Mouse (Mus musculus) heart, adult 8-10 months (tissue): Measurements from ENCODE around the gene Lrrc14b. TPM values are rescaled to one million over a fixed set of nuclear protein-coding genes. Genes with fewer than 3 reads are reported as not detected.

Experiments used
- DNase-seq: peaks from one replicate; pipeline ENCODE4 v3.0.0; 2022; ENCODE audit warnings: low spot score
- total RNA-seq, 4 experiments: library from RNA; stranded (reverse); gene quantifications; 2 replicates each; pipeline ENCODE4 v1.2.4; 2022

The Lrrc14b gene
- total RNA-seq, result 10 to 100 TPM; 82.4 to 97.3 (median 86.2) TPM

DNA sequence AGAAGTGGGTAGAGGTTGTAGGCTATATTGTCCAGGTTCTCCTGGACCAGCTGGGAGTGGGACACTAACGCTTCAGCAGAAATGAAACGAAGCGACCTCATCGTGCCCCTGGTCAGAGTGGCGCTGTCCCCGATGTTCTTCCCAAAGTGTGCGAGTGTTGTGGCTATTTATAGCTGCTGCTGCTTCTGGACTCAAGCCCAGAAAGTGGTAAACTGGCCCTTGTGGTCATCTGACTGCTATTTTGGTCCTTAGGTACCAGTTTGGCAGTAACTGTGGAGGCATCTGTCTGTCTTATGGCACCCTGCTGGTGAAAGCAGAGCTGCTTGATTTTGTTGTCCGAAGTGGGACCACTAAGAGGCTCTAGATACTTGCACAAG, at the start of gene Lrrc14b:
Gene Lrrc14b (minus strand): TSS at position 147 of the 377 bp plus-strand sequence.
- DNase-seq, result peak; percentile 74

DNA sequence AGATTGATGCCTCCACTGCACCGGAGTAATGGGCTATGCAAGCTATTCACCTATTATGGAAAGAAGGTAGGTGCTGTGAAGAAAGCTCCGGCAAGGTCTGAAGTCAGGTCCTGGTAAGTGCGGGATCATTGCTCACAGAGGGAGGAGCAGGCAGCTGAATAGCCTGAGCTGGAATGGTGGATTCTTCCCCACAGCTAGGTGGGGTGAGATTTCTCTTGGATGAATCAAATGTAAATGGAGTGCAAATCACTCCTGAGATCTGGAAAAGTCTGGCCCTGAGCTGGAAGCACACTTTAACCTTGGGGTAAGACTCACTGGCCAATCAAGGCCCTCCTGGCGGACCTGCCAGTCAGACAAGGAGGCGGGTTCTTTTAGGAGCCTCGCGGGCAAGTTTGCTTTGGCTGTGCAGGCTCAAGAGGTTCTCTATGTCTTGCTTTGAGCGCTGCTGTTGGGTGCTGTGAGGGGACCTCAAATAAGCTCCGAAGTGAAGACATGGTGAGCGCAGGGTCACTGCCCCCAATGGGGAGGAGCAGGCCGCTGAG, 35.6 kb upstream of the Lrrc14b start, which contains the start of gene Ftl1-ps1:
Gene Ftl1-ps1 (plus strand): TSS at position 397 of the 542 bp plus-strand sequence.
- no peak for DNase-seq

DNA sequence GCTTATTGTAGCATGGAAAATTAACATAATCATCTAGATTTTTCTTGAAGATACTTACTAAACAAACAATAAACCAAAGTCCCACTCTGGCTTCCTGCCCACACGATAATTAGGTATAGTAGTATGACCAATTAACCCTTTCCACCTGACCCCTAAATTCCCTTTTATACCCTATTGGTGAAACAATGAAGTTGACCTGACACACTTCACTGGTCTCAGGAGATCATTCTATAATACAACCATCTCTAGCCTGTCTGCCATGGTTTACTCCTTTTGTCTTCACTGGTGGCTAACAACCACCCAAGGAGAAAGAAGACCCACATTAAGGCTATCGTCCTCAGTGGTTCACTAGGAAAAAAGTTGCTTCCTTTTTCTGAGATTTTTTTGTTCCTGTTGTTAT, 27.4 kb upstream of the Lrrc14b start:
- DNase-seq, result no peak

DNA sequence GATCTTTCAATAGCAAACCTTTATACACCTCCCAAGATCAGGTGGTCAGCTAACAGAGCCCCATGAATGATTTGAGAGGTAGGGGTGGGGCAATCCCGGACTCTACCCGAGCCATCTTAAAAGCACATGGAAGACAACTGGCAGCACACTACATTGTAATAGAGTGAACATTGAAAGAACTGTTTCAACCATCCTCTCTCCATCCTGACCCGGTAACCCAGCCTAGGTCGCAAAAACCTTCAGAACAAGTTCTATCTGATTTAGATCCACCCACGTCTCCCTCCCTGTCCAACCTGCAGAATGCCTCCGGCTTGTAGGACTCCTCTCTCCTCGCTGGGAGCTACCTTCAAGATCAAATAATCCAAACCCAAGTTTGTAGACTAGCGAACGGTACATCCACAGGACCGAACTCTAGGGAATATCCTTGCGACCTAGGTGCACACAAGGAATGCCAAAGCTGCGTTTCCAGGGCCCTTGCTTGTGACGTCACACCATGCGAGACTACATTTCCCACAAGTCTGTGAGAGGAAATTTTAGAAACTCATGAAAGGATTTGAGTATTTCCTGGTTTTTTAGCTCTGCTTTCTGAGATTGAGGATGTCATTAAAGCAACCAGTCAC, 26.7 kb upstream of the Lrrc14b start, which contains the start of gene Zfp72:
Gene Zfp72 (minus strand): TSS at position 466 of the 620 bp plus-strand sequence.
- peak; percentile 84 for DNase-seq

DNA sequence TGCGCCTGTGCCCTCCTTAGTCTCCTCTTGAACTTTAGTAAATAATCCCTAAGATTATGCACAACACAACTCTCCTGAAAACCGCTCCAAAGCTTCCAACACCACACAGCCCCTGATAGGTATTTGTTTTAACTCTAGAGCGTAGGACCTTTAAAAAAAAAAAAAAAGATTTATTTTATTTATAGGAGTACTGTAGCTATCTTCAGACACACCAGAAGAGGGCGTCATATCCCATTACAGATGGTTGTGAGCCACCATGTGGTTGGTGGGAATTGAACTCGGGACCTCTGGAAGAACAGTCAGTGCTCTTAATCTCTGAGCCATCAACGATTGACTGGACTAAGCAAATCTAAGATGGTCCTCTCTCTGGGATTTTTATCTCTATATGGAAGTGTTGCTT, 25.9 kb upstream of the Lrrc14b start:
- no peak for DNase-seq

DNA sequence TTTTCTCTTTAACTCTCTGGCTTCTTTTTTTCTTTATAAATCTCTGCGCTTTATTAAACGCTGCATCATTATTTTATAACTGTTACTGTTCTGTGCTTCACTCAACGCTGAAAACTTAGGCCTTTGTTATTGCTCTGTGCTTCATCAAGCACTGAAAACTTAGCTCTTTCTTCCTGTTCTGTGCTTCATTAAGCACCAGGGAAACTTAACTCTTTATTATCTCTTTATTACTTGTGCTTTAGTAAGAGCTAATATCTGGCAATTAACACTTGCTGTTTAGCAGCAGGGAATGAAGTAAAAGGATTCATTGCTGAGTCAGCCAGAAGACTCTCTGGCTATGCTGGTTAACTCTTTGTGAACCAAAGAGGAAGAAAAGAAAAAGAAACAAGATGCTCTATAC, 18.5 kb upstream of the Lrrc14b start:
- DNase-seq, result no peak

DNA sequence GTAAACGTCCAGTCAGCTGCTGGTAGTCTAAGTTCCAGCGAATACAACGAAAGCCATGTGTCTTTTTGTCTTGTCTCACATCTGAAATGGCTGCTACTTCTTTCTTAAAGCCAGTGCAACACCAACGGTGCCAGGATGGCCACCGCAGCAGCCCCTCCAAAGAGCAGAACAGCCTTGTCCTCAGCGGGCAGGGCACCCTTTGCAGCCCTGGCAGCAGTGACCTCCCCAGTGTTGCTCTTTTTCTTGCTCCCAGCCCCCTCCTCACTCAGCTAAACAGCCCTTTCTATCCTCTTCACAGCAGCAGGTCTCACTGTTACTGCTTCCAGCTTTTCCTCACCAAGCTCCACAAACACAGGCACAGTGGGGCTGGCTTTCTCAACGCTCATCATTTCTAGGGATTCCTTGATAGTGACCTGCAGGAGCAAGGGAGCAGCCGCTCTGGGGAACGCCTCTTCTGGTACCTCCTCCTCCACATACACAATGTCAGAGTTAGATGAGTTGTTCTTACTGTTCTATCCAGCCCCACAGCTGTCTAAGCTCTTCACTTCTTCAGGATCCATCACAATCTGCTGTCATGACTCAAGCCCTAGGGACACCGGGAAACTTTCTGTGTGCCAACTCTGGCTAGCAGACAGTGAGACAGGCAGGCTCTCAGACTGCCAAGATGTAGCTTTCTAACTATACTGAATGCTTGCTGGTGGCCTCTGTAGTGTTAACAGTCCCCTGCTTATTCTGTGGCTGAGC, 17.9 kb upstream of the Lrrc14b start:
- DNase-seq, result no peak

DNA sequence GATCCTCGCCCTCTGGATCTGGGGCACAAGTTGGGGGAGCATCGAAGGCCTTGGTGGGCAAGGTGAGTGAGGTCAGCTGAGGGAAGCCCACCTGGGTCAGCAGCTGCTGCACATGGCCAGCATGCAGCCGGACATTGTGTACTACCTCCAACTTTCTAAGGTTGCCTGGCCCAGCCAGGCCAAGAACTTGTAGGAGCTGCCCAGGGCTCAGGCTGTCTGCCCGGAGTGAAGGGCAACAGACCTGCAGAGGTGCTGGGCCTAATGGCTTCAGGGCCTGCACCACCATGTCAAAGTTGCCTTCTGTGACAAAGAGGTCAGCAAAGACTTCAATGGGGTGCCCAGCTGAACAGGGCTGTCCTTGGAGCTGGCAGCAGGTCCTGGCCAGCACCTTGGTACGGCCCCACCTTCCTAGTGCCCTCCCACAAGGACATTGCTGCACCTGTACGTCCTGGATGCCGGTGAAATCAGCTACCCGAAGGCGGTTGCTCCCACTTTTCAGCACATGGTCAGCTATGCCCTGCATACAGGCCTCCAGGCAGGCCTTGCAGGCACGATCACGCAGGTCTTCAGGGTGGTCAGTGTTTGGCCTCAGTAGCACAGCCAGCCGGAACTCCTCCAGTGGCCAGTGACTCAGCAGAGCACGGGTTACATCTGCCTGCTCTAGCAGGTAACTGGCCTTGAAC, 488 bp downstream of the Lrrc14b start:
- DNase-seq, result no peak

DNA sequence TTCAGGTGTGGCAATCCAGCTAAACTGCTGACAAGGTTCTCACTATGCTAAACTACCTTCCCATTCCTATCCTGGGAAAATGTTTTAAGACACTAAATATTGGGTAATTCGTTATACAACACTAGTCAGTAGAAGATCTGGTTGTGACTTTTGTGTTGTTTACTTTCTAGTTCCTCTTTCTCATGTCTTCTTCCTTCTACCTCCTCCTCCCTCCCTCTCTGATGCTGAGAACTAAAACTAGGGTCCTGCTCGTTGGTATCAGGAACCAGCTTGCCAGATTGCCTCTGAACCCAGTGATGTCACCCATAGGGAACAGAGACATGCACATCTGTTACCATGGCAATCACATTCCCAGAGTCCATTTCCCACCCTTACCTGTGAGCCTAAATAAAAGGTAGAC, 1.6 kb downstream of the Lrrc14b start:
- DNase-seq, result no peak

DNA sequence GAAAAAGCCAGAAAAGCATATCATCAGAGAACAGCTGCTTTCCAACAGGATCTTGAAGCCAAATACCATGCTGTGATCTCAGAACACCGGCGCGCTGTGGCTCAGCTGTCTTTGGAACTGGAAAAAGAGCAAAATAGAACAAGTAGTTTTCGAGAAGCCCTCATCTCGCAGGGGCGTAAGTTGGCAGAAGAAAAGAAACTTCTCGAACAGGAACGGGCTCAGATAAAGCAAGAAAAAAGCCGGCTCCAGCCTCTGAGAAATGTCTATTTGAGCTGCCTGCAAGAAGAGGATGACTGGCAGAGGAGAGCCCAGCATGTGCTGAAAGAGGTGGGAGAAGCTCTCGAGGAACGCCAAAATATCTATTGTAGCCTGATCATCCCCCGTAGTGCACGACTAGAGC, 7.3 kb downstream of the Lrrc14b start:
- no peak for DNase-seq

DNA sequence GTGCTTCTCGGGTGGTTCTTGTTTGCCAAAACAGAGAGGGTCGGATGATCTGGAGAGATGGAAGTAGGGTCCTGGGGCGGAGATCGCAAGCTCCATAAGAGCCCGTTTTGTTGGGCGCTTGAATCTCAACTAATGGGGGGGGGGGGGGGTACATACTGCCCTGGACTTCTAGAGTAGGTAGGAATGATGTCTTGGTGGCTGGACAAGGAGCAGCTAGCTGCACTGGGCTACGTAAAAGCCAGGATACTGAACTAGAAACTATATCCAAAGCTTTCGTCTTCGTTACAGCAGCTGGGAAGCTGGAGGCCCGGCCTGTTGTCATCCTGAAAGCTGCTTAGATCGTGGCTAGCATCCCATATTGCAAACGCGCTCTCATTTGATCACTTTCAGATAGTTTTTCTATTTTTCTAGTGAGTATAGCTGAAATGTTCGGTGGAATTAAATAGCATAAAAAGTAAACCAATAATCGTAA, 13.3 kb downstream of the Lrrc14b start:
- DNase-seq, result no peak

DNA sequence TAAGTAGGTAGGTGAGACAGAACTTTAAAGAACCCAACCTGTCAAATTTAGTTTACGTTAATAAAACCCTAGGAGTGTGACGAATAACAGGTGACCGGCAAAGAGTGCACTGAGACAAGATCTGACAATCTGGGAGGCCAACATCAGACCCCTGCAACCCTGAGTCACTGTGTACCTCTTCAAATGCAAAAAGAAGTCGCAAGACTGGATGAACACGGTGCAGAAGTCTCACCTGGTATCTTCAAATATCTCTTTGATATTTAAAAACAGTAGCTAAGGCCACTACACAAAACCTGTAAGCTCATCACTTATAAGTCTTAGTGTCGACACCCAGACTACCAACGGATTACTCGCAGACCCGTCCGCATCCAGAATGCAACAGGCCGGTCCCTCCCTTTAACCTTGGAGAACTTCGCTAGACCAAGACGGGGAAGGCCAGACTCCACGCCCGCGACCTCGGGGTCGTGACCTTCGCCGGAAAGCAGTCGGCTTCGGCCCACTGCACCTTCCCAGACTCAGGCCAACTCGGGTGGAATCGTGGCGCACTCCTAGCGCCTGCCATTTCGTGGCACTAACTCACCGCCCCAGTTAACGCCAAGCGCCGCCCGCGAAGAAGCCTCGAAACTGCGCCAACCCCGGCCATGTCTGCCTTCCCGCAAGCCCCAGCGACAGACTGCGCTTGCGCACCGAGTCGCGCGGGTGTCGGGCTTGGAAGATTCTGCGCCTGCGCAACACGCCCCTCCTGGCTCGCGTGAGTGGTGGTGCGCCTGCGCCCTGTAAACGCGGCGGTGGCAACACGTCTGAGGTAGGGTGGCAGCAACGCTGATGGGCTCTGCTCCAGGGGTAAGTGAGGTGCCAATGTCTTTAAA, 14.0 kb downstream of the Lrrc14b start, which contains the start of the genes Sdha and Ccdc127:
Gene Sdha (minus strand): TSS at position 715 of the 869 bp plus-strand sequence.
Gene Ccdc127 (plus strand): TSS at position 744 of the 869 bp plus-strand sequence.
- peak; percentile 95 for DNase-seq

DNA sequence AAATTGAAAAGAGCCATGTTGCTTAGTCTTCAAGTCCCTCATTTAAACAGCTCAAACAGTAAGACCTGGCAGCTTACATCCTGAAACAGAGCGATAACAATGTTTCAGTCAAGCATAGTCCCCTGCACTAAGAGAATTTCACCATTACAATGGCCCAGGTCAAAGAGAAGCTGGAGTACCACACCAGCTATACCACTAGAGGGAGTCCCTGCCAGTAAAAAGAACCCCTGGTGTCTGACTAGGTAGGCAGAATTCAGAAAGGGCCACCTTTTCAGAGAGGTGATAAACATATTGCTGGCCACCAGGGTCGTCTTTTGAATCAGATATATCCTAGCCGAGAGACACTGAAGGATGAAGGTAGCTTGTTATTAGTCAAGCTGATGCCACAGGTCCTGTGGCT, 22.8 kb downstream of the Lrrc14b start:
- DNase-seq, result no peak

DNA sequence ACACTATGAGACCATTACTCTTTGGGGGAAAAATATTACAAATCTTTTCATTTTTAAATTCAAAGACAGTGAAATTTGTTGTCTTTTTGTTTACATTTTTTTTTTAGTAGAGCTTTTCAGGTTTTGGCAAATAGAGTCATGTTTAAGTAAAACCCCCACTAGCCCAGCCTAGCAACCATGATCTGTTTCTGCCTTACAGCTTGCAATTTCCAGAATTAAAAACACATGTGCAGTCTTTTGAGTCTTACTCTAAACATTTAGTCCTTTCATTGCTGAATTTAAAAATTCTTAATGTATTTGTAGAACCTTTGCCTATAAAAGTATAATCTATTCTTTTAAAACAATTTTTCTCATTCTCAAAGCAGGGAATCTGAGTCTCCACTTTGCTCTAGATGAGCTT, 34.5 kb downstream of the Lrrc14b start:
- no peak for DNase-seq

DNA sequence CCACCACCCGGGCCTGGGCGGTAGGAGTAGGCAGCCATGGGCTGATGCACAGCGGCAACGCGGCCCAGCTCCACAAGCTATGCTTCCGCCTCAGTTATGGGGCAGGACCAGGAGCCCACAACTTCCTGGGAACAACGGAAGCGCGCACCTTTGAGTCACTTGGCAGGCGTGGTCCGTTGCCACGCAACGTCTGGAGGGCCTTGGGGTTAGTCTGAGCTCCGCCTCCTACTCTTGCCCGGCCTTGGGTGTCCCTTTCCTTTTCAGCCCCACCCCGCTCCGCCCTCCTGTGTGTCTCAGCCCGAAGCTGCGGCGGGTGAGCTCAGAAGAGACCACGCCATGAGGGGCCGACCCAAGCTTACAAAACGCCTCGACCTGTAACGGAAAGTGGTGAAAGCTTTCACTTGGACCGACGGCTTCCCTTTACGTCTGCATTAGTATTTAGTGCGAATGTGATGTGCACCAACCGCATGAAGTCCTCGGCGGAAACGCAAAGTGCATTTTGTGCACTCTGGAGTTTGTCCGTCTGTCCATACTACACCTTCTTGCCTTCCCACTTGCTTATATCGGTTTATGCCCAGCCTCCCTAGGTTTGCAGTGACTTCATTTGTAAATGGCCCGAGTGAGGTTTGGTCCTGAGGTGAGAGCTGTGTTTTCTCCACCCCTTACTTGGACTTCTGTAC, 46.5 kb downstream of the Lrrc14b start, which contains the start of gene Pdcd6:
Gene Pdcd6 (minus strand): TSS at position 411 of the 680 bp plus-strand sequence.
- DNase-seq, result peak; percentile 94

DNA sequence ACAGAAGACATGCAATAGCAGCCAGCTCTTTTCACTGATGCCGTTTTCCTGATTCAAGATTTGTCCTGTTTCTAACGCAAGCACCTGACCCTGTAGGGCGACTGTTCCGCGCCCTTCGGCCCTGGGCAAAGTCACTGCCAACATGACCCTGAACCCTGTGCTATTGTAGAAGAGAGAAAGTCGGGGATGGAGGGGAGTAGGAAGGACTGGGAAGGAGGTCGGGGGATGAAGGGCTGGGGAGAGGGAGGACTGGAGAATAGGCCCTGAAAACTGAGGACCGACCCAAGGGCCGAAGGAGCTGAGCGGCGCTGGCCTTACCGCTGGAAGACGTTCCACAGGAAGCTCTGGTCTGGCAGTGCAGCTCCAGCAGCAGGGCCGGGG, 47.0 kb downstream of the Lrrc14b start:
- no peak for DNase-seq

DNA sequence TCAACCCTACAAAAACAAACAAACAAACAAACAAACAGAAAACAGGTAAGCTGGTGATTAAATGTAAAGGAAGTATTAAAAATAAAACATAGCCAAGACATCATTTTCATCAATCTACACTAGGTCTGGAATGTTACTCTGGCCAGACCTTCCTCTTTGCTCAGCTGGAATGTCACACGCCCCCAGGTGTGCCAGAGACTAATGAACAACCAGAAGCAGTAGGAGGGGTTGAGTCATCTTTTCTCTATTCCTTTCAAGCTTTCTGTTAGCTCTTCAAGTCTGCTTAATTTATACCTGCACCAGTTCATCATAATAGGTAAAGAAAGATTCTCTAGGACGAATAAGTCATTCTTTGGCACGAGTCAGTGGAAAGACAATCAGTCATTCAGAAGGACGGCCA, 47.4 kb downstream of the Lrrc14b start:
- DNase-seq, result no peak

DNA sequence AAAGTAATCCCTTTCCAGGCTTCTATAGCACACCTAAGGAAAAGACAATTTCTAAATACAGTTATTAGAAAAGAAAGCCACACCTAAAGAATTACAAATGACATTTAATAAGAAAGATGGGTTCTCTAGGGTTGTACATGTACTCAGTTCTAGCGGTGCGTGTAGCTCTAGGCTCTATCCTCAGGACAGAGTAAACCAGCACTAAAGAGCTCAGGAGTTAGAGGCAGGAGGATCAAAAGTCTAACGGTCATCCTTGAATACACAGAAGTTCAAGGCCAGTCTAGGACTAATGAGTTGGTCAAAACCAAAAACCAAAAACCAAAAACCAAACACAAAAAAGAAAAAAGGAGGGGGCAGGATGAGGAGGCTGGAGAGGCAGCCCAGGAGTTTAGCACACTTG, 49.2 kb downstream of the Lrrc14b start:
- DNase-seq, result no peak
